Mouse (Mus musculus): Measurements from ENCODE around the gene Ccdc28b. TPM values are rescaled to one million over a fixed set of nuclear protein-coding genes. Genes with fewer than 3 reads are reported as not detected.

Ccdc28b gene
- polyA plus RNA-seq, 1 experiment from 2014 or later: 48.8 TPM

- Histone ChIP-seq H3K9me3 (ENCODE audit: control insufficient read depth, low read length) (no peaks in the 10 kb centered on the region), H3K27ac (replicated peaks; ENCODE audit: low read depth, low read length) (no peak overlapping the region), H3K4me3 (ENCODE audit: low read depth, low read length) (no peak overlapping the region), H3K4me1 (ENCODE audit: control insufficient read depth, insufficient read depth, low read length) (peaks cover 27% of the 10 kb centered on the region), H3K9ac (ENCODE audit: low read length) (no peak overlapping the region), H3K27me3 (ENCODE audit: control insufficient read depth, insufficient read depth, low read length) (no peaks in the 10 kb centered on the region), H3K4me2 (ENCODE audit: low read depth, severe bottlenecking) (no peak overlapping the region), H3K36me3 (ENCODE audit: control insufficient read depth, insufficient read depth, low read length) (no peaks in the 10 kb centered on the region; the same call in none of the 2 replicates)
- 88% methylated on average over 11 of the region's 11 CpGs for WGBS
- DNase-seq (ENCODE audit: low spot score): no peak
- no peak for ATAC-seq (ENCODE audit: insufficient number of reproducible peaks, low FRiP score, low TSS enrichment, low read depth)
These were observed 3.1 kb downstream of the Ccdc28b start for GRCm38 (mm10) chr4:129620419-129621282.

GRCm38 (mm10) chr4:129618786-129619691 lies 4.7 kb downstream of the Ccdc28b start, which contains the start of gene Iqcc:
TSS of gene Iqcc (minus strand) at chr4:129619099.
- 4% methylated on average over 43 of the region's 44 CpGs for WGBS
- Histone ChIP-seq H3K4me1 (ENCODE audit: control insufficient read depth, insufficient read depth, low read length) (peaks cover 14% of the 10 kb centered on the region), H3K9me3 (ENCODE audit: control insufficient read depth, low read length) (no peaks in the 10 kb centered on the region), H3K4me2 (ENCODE audit: low read depth, severe bottlenecking) (peak within 1 kb of the TSS; percentile 53), H3K27me3 (ENCODE audit: control insufficient read depth, insufficient read depth, low read length) (no peaks in the 10 kb centered on the region), H3K27ac (replicated peaks; ENCODE audit: low read depth, low read length) (peak within 1 kb of the TSS; percentile 52; the same call in 1 of the 2 replicates), H3K4me3 (ENCODE audit: low read depth, low read length) (peak within 1 kb of the TSS; percentile 46), H3K36me3 (ENCODE audit: control insufficient read depth, insufficient read depth, low read length) (no peaks in the 10 kb centered on the region; the same call in none of the 2 replicates), H3K9ac (ENCODE audit: low read length) (peak within 1 kb of the TSS; percentile 69)
- DNase-seq (ENCODE audit: low spot score) (peak; percentile 93), ATAC-seq (ENCODE audit: insufficient number of reproducible peaks, low FRiP score, low TSS enrichment, low read depth) (peak; percentile 81; the same call in 1 of the 2 replicates)

GRCm38 (mm10) chr4:129618031-129618430 lies 5.7 kb downstream of the Ccdc28b start:
- Histone ChIP-seq H3K4me2 (ENCODE audit: low read depth, severe bottlenecking) (peak overlapping the region; percentile 53), H3K36me3 (ENCODE audit: control insufficient read depth, insufficient read depth, low read length) (no peaks in the 10 kb centered on the region; the same call in none of the 2 replicates), H3K9ac (ENCODE audit: low read length) (peak overlapping the region; percentile 69; the same call in 1 of the 2 replicates), H3K4me1 (ENCODE audit: control insufficient read depth, insufficient read depth, low read length) (peaks cover 11% of the 10 kb centered on the region), H3K27me3 (ENCODE audit: control insufficient read depth, insufficient read depth, low read length) (no peaks in the 10 kb centered on the region), H3K9me3 (ENCODE audit: control insufficient read depth, low read length) (no peaks in the 10 kb centered on the region), H3K4me3 (ENCODE audit: low read depth, low read length) (peak overlapping the region; percentile 46), H3K27ac (replicated peaks; ENCODE audit: low read depth, low read length) (no peak overlapping the region)
- WGBS: 95% methylated on average over 5 of the region's 5 CpGs
- ATAC-seq (ENCODE audit: insufficient number of reproducible peaks, low FRiP score, low TSS enrichment, low read depth): no peak
- no peak for DNase-seq (ENCODE audit: low spot score)

- Histone ChIP-seq H3K9ac (ENCODE audit: low read length) (no peak overlapping the region), H3K4me1 (ENCODE audit: control insufficient read depth, insufficient read depth, low read length) (peaks cover 4% of the 10 kb centered on the region; the same call in 1 of the 2 replicates), H3K4me3 (ENCODE audit: low read depth, low read length) (no peak overlapping the region), H3K4me2 (ENCODE audit: low read depth, severe bottlenecking) (no peak overlapping the region), H3K27ac (replicated peaks; ENCODE audit: low read depth, low read length) (no peak overlapping the region), H3K36me3 (ENCODE audit: control insufficient read depth, insufficient read depth, low read length) (no peaks in the 10 kb centered on the region; the same call in none of the 2 replicates), H3K9me3 (ENCODE audit: control insufficient read depth, low read length) (no peaks in the 10 kb centered on the region), H3K27me3 (ENCODE audit: control insufficient read depth, insufficient read depth, low read length) (no peaks in the 10 kb centered on the region)
- no peak for ATAC-seq (ENCODE audit: insufficient number of reproducible peaks, low FRiP score, low TSS enrichment, low read depth)
- no peak for DNase-seq (ENCODE audit: low spot score)
- 92% methylated on average over 7 of the region's 7 CpGs for WGBS
These were observed 6.6 kb downstream of the Ccdc28b start for GRCm38 (mm10) chr4:129617121-129617641.

- no peak overlapping the region for H3K9ac ChIP-seq (ENCODE audit: low read length)
- H3K4me2 ChIP-seq (ENCODE audit: low read depth, severe bottlenecking): no peak overlapping the region
- H3K36me3 ChIP-seq (ENCODE audit: control insufficient read depth, insufficient read depth, low read length): no peaks in the 10 kb centered on the region; the same call in none of the 2 replicates
- H3K4me1 ChIP-seq (ENCODE audit: control insufficient read depth, insufficient read depth, low read length): peaks cover 4% of the 10 kb centered on the region; the same call in 1 of the 2 replicates
- no peaks in the 10 kb centered on the region for H3K9me3 ChIP-seq (ENCODE audit: control insufficient read depth, low read length)
- no peak for ATAC-seq (ENCODE audit: insufficient number of reproducible peaks, low FRiP score, low TSS enrichment, low read depth)
- no peak overlapping the region for H3K4me3 ChIP-seq (ENCODE audit: low read depth, low read length)
- WGBS: 92% methylated on average over 3 of the region's 3 CpGs
- DNase-seq (ENCODE audit: low spot score): no peak
- H3K27me3 ChIP-seq (ENCODE audit: control insufficient read depth, insufficient read depth, low read length): no peaks in the 10 kb centered on the region
- no peak overlapping the region for H3K27ac ChIP-seq (replicated peaks; ENCODE audit: low read depth, low read length)
These were observed 7.1 kb downstream of the Ccdc28b start for GRCm38 (mm10) chr4:129616631-129617030.

- H3K4me1 ChIP-seq (ENCODE audit: control insufficient read depth, insufficient read depth, low read length): peaks cover 4% of the 10 kb centered on the region; the same call in 1 of the 2 replicates
- H3K9me3 ChIP-seq (ENCODE audit: control insufficient read depth, low read length): no peaks in the 10 kb centered on the region
- H3K9ac ChIP-seq (ENCODE audit: low read length): no peak overlapping the region
- 87% methylated on average over 9 of the region's 9 CpGs for WGBS
- no peak overlapping the region for H3K4me3 ChIP-seq (ENCODE audit: low read depth, low read length)
- ATAC-seq (ENCODE audit: insufficient number of reproducible peaks, low FRiP score, low TSS enrichment, low read depth) (no peak), DNase-seq (ENCODE audit: low spot score) (no peak)
- H3K27me3 ChIP-seq (ENCODE audit: control insufficient read depth, insufficient read depth, low read length): no peaks in the 10 kb centered on the region
- H3K36me3 ChIP-seq (ENCODE audit: control insufficient read depth, insufficient read depth, low read length): no peaks in the 10 kb centered on the region; the same call in none of the 2 replicates
- H3K4me2 ChIP-seq (ENCODE audit: low read depth, severe bottlenecking): no peak overlapping the region
- H3K27ac ChIP-seq (replicated peaks; ENCODE audit: low read depth, low read length): no peak overlapping the region
These were observed 7.9 kb downstream of the Ccdc28b start for GRCm38 (mm10) chr4:129615801-129616290.

GRCm38 (mm10) chr4:129614093-129614492 lies 9.7 kb downstream of the Ccdc28b start, which contains the start of gene Dcdc2b:
TSS of gene Dcdc2b (minus strand) at chr4:129614257.
- DNase-seq (ENCODE audit: low spot score): no peak
- no peak within 1 kb of the TSS for H3K9ac ChIP-seq (ENCODE audit: low read length)
- H3K4me1 ChIP-seq (ENCODE audit: control insufficient read depth, insufficient read depth, low read length): peaks cover 4% of the 10 kb centered on the region; the same call in 1 of the 2 replicates
- no peak within 1 kb of the TSS for H3K27ac ChIP-seq (replicated peaks; ENCODE audit: low read depth, low read length)
- no peaks in the 10 kb centered on the region; the same call in 1 of the 2 replicates for H3K36me3 ChIP-seq (ENCODE audit: control insufficient read depth, insufficient read depth, low read length)
- no peak for ATAC-seq (ENCODE audit: insufficient number of reproducible peaks, low FRiP score, low TSS enrichment, low read depth)
- H3K9me3 ChIP-seq (ENCODE audit: control insufficient read depth, low read length): no peaks in the 10 kb centered on the region
- H3K4me3 ChIP-seq (ENCODE audit: low read depth, low read length): no peak within 1 kb of the TSS
- H3K4me2 ChIP-seq (ENCODE audit: low read depth, severe bottlenecking): no peak within 1 kb of the TSS
- H3K27me3 ChIP-seq (ENCODE audit: control insufficient read depth, insufficient read depth, low read length): no peaks in the 10 kb centered on the region
- 82% methylated on average over 6 of the region's 6 CpGs for WGBS
